Mouse (Mus musculus) limb, embryonic 14.5 days (tissue): ENCODE results near the gene Dnah7c. TPM values are rescaled to one million over a fixed set of nuclear protein-coding genes. Genes with fewer than 3 reads are reported as not detected.
"Not testable (repeated sequence)": the region's sequence is repeated elsewhere in the genome, so short reads cannot be mapped to it uniquely, and the experiment has no call there.

Experiments used
- ATAC-seq: fragments of 200-750 bp; cut with Nextera tagmentation; 2 replicates; pipeline ENCODE4 v1.8.0; 2017; ENCODE audit warnings: low read depth, moderate number of reproducible peaks, moderate TSS enrichment; ENCODE audit not compliant: low FRiP score
- DNase-seq: peaks from one replicate; pipeline ENCODE4 v3.0.0-alpha.2; 2015; ENCODE audit warnings: low spot score
- H3K27ac ChIP-seq: fragments of 300-500 bp; sonication (generic); replicated peaks from 2 replicates; pipeline ENCODE4 v1.5.1; 2014; ENCODE audit warnings: low read depth, mild to moderate bottlenecking, low read length, moderate library complexity, mixed read lengths
- H3K27me3 ChIP-seq: fragments of 300-500 bp; sonication (generic); 2 replicates; pipeline ENCODE4 v1.6.1; 2014; ENCODE audit warnings: low read length, mixed read lengths; ENCODE audit not compliant: control insufficient read depth, insufficient read depth
- H3K36me3 ChIP-seq: fragments of 300-500 bp; sonication (generic); 2 replicates; pipeline ENCODE4 v1.6.1; 2014; ENCODE audit warnings: mild to moderate bottlenecking, low read length, moderate library complexity, mixed read lengths; ENCODE audit not compliant: control insufficient read depth, insufficient read depth
- H3K4me1 ChIP-seq: fragments of 300-500 bp; sonication (generic); 2 replicates; pipeline ENCODE4 v1.6.1; 2014; ENCODE audit warnings: antibody characterized with exemption, low read length, mixed read lengths; ENCODE audit not compliant: control insufficient read depth, insufficient read depth
- H3K4me2 ChIP-seq: fragments of 300-500 bp; sonication (generic); replicated peaks from 2 replicates; pipeline ENCODE4 v1.6.1; 2014; ENCODE audit warnings: low read depth, mild to moderate bottlenecking, low read length, moderate library complexity; ENCODE audit not compliant: severe bottlenecking
- H3K4me3 ChIP-seq: fragments of 300-500 bp; sonication (generic); replicated peaks from 2 replicates; pipeline ENCODE4 v1.5.1; 2014; ENCODE audit warnings: low read length
- H3K9ac ChIP-seq: fragments of 300-500 bp; sonication (generic); 2 replicates; pipeline ENCODE4 v1.6.1; 2014; ENCODE audit warnings: mild to moderate bottlenecking, low read depth, low read length, moderate library complexity; ENCODE audit not compliant: severe bottlenecking
- H3K9me3 ChIP-seq: fragments of 300-500 bp; sonication (generic); 2 replicates; pipeline ENCODE4 v1.6.1; 2016; ENCODE audit warnings: low read length; ENCODE audit not compliant: control insufficient read depth
- POLR2A ChIP-seq: fragments of 200-500 bp; IDR thresholded peaks from 2 replicates; pipeline ENCODE4 v1.8.0; 2012; ENCODE audit warnings: inconsistent platforms, mild to moderate bottlenecking, moderate library complexity, borderline replicate concordance; ENCODE audit not compliant: insufficient read depth, insufficient read length; ENCODE audit errors: extremely low read depth
- WGBS: fragments of 180-500 bp; shearing (Covaris S2); extraction: QIAGEN DNeasy Blood & Tissue Kit; methylation state at CpG from one replicate; pipeline ENCODE4 v1.1.7; 2014; 5-methylcytosine and 5-hydroxymethylcytosine counted together
- polyA plus RNA-seq, 2 experiments: library from polyadenylated mRNA; depleted of rRNA in 1 of 2; stranded (reverse) in 1 of 2; unstranded in 1 of 2; fragments of >200 nt; fragmentation: Nextera tagmentation in 1 of 2; extraction: Ambion mirVana in 1 of 2; gene quantifications; 2 replicates each; pipeline versions ENCODE4 v1.2.1 to v1.2.3; 2012 to 2014

Gene Dnah7c
- polyA plus RNA-seq, 2 experiments, result 0.07 to 0.09 TPM

DNA sequence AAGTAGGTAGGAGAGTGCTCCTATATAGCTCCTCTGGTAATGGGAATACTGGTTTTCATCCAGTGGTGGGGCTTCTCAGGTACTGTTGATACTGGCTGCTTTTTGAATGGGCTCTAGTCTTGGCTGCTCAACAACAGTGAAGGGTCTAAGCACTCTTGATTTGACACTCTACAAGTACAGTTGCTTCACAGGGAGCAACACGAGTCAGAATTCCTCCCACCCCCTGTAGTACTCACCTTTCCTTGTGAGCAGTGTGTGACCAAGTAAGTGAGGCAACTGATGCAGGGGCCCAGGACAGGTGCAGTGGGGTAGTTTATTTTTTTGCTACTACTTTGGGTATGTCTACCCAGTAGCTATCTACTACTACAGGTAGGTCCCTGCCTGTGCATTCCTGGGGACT, 379.7 kb downstream of the Dnah7c start:
- Histone ChIP-seq H3K27ac (no peak overlapping the region), H3K36me3 (peaks cover 6% of the 10 kb centered on the region), H3K4me2 (no peak overlapping the region), H3K9ac (no peak overlapping the region), H3K27me3 (no peaks in the 10 kb centered on the region), H3K9me3 (no peaks in the 10 kb centered on the region), H3K4me3 (no peak overlapping the region), H3K4me1 (no peaks in the 10 kb centered on the region)
- DNase-seq, result no peak
- WGBS, result 89% methylated on average over 1 of the region's 1 CpGs
- no peak for ATAC-seq
- no peak for TF ChIP-seq POLR2A

DNA sequence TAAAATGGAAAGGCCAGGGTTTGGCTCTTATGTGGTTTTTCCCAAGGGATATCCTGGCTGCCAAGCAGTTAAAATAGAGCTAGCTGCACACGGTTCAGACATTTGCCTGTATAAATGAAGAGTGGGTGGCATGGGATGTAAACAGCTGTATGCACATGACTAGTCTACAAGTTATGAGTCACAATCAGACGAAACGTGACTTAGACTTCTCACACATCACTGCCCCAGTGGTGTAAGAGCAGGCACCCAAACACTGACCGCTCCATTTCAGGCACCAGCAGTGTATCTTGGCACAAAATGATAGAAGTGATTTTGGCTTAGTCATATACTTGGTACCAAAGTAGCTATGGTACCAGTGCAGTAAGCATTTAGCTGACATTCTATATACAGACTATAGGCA, 383.2 kb downstream of the Dnah7c start:
- not testable (repeated sequence) for H3K4me2 ChIP-seq, H3K9ac ChIP-seq, H3K9me3 ChIP-seq, H3K27me3 ChIP-seq, H3K27ac ChIP-seq, ATAC-seq, DNase-seq, H3K4me1 ChIP-seq, H3K4me3 ChIP-seq
- 74% methylated on average over 4 of the region's 4 CpGs for WGBS
- peaks cover 12% of the 10 kb centered on the region for H3K36me3 ChIP-seq

DNA sequence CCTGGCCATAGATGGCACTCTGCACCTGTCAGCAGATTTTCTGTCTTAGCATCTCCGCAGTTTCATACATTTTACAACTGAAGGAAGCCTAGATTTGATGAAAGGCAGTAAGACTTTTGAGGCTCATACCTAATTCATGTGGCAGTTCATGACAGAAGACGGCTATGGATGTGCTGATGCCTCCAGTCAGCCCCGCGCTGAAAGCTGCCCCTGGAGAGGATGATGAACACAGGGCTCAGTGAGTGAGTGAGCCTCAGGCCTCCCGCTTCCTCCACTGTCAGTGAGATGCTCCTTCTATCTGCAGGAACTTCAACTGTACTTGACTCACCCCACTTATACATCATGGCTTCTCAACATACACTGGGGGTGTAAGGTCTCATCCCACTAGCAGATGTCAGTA, 392.5 kb downstream of the Dnah7c start:
- no peak for DNase-seq
- Histone ChIP-seq H3K36me3 (peaks cover 37% of the 10 kb centered on the region), H3K4me3 (no peak overlapping the region), H3K4me2 (no peak overlapping the region), H3K4me1 (no peaks in the 10 kb centered on the region), H3K9me3 (no peaks in the 10 kb centered on the region), H3K9ac (no peak overlapping the region), H3K27me3 (no peaks in the 10 kb centered on the region), H3K27ac (no peak overlapping the region)
- no peak for TF ChIP-seq POLR2A
- ATAC-seq, result no peak
- WGBS, result 96% methylated on average over 5 of the region's 5 CpGs

DNA sequence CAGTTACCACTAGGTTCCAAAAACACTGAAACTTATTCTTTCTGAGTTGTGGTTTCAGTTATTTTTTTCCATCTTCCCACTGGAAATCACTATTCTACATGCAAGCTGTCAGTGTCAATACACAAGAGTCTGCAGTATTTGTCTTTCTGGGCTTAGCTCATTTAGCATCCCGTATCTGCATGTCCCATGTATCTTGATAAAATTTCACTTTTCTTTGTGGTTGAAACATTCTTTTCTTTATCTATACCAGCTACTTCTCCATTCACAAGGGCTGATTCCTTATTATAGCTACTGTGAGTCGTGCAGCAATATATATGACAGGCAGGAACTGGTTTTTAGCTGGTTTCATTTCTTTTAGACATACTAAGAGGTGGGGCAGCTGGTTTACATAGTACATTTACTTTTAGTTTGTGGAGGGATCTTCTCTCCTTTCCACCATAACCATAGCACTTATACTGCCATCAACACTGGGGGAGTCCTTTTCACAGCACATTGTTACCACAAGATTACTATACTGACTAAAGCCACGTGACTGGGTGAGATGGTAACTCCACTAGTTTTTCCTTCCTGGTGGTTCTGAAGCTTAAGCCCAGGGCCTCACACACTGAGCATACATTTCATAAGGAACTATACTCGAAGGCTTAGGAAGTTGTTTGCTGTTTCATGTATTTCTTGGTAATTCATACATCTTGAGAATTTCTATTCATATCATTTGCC, 397.0 kb downstream of the Dnah7c start:
- Histone ChIP-seq H3K4me3 (no peak overlapping the region), H3K4me2 (no peak overlapping the region), H3K27me3 (no peaks in the 10 kb centered on the region), H3K9ac (no peak overlapping the region), H3K4me1 (no peaks in the 10 kb centered on the region), H3K9me3 (no peaks in the 10 kb centered on the region), H3K27ac (no peak overlapping the region), H3K36me3 (peaks cover 44% of the 10 kb centered on the region)
- ATAC-seq, result no peak
- TF ChIP-seq POLR2A, result no peak
- 88% methylated on average over 4 of the region's 4 CpGs for WGBS
- DNase-seq, result no peak

DNA sequence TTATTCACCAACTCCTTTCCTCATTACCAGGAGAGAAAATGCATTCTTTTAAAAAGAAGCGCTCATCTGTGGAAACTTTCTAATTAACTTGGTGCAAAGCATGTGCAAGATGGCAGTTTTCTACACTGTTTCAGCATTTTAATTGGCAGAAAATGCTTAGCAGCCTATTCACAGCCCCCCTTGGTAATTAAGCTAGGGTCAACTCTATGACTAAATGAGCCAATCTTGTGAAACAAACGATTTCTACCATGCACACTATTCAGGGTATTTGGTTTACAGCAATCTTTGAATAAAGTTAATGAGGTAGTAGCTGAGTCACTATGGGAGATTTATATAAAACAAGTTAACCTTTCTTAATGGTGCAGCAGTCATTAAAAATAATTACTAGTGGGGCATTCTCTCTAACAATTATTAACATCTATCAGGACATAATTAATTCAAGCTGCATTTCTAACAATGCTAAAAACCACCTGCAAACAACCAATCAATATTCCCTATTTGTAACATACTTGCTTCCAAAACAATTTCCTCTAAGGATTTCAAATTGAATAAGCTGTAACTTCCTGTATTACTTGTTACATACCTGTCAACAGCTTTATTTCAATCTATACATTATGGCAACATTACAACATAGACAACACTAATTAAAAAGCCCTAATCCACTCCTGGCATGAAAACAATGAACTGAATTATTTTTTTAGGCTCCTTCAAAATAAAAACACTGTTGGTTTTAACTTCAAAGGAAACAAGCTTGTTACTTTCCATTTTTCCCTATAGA, 404.9 kb downstream of the Dnah7c start:
- 22% methylated on average over 2 of the region's 2 CpGs for WGBS
- Histone ChIP-seq H3K9ac (no peak overlapping the region), H3K4me1 (no peaks in the 10 kb centered on the region), H3K27ac (no peak overlapping the region), H3K4me3 (no peak overlapping the region), H3K27me3 (no peaks in the 10 kb centered on the region), H3K36me3 (peaks cover 24% of the 10 kb centered on the region), H3K9me3 (no peaks in the 10 kb centered on the region), H3K4me2 (no peak overlapping the region)
- ATAC-seq, result no peak
- TF ChIP-seq POLR2A, result no peak
- no peak for DNase-seq
